Mouse (Mus musculus) CH12.LX (cell line): ENCODE results near the gene Yipf7. TPM values are rescaled to one million over a fixed set of nuclear protein-coding genes. Genes with fewer than 3 reads are reported as not detected.

ENCODE experiments used
- DNase-seq: peaks from one replicate; pipeline ENCODE4 v3.0.0-alpha.2; 2013; ENCODE audit errors: extremely low read depth
- H3K27ac ChIP-seq: 2 replicates; pipeline ENCODE4 v1.5.1; 2012; ENCODE audit warnings: low read depth, mild to moderate bottlenecking, control low read depth, moderate library complexity; ENCODE audit not compliant: insufficient read depth
- H3K27me3 ChIP-seq: replicated peaks from 2 replicates; pipeline ENCODE3; 2012; ENCODE audit warnings: inconsistent platforms
- H3K36me3 ChIP-seq, 2 experiments: replicated peaks in 1 of 2; 2 replicates each; pipeline versions ENCODE3 to v1.6.1; 2012; ENCODE audit warnings: inconsistent platforms in 1 of 2, low read length in 1 of 2, mild to moderate bottlenecking in 1 of 2, mixed read lengths in 1 of 2, moderate library complexity in 1 of 2; ENCODE audit not compliant: control insufficient read depth in 1 of 2, insufficient read depth in 1 of 2
- H3K4me1 ChIP-seq, 2 experiments: 2 replicates each; pipeline ENCODE4 v1.6.1; 2012; ENCODE audit warnings: inconsistent platforms in 1 of 2, moderate library complexity in 1 of 2; ENCODE audit not compliant: insufficient read depth in 2 of 2, control insufficient read depth in 1 of 2
- H3K4me2 ChIP-seq: 2 replicates; pipeline ENCODE4 v1.6.1; 2012; ENCODE audit warnings: low read depth, mild to moderate bottlenecking, control low read depth; ENCODE audit not compliant: poor library complexity, insufficient read depth, severe bottlenecking
- H3K4me3 ChIP-seq, 3 experiments: fragments of 150-350 bp in 1 of 3; sonication (generic) in 1 of 3; replicated peaks in 1 of 3; 2 replicates each; pipeline versions ENCODE3 to v1.5.1; 2011 to 2012; ENCODE audit warnings: low read depth in 2 of 3, low read length in 2 of 3, mild to moderate bottlenecking in 2 of 3, moderate library complexity in 2 of 3, control low read depth in 1 of 3, improper control_type of control experiment in 1 of 3, inconsistent platforms in 1 of 3, mixed read lengths in 1 of 3; ENCODE audit not compliant: poor library complexity in 1 of 3
- H3K79me2 ChIP-seq: replicated peaks from 2 replicates; pipeline ENCODE4 v1.6.1; 2012; ENCODE audit warnings: mild to moderate bottlenecking, moderate library complexity; ENCODE audit not compliant: control insufficient read depth, poor library complexity, insufficient read depth, severe bottlenecking; ENCODE audit errors: extremely low read depth
- H3K9ac ChIP-seq: 2 replicates; pipeline ENCODE4 v1.6.1; 2012; ENCODE audit warnings: low read depth, mild to moderate bottlenecking, control low read depth, moderate library complexity; ENCODE audit not compliant: insufficient read depth
- H3K9me3 ChIP-seq: replicated peaks from 2 replicates; pipeline ENCODE3; 2012; ENCODE audit warnings: low read length, inconsistent platforms, mixed read lengths
- BHLHE40 ChIP-seq: IDR thresholded peaks from 2 replicates; pipeline ENCODE4 v1.6.1; 2011; ENCODE audit warnings: mild to moderate bottlenecking, low read depth, low read length, improper control_type of control experiment
- CHD1 ChIP-seq: IDR thresholded peaks from 2 replicates; pipeline ENCODE4 v1.6.1; 2012; ENCODE audit warnings: low read depth, low read length, improper control_type of control experiment, inconsistent platforms
- CHD2 ChIP-seq: IDR thresholded peaks from 2 replicates; pipeline ENCODE4 v1.6.1; 2011; ENCODE audit warnings: low read length, improper control_type of control experiment
- CTCF ChIP-seq, 2 experiments: IDR thresholded peaks in 1 of 2; conservative IDR thresholded peaks in 1 of 2; 2 replicates each; pipeline ENCODE4 v1.5.1; 2011 to 2012; ENCODE audit warnings: low read depth in 2 of 2, low read length in 2 of 2, improper control_type of control experiment in 1 of 2, inconsistent platforms in 1 of 2, mild to moderate bottlenecking in 1 of 2, moderate library complexity in 1 of 2
- E2F4 ChIP-seq: IDR thresholded peaks from 2 replicates; pipeline ENCODE4 v1.6.1; 2011; ENCODE audit warnings: low read depth, low read length, improper control_type of control experiment; ENCODE audit not compliant: insufficient replicate concordance
- ELF1 ChIP-seq: IDR thresholded peaks from 2 replicates; pipeline ENCODE4 v1.6.1; 2014; ENCODE audit warnings: low read depth, mild to moderate bottlenecking, inconsistent platforms, low read length, improper control_type of control experiment
- EP300 ChIP-seq: IDR thresholded peaks from 2 replicates; pipeline ENCODE4 v1.6.1; 2011; ENCODE audit warnings: low read length, improper control_type of control experiment
- ETS1 ChIP-seq: conservative IDR thresholded peaks from 2 replicates; pipeline ENCODE4 v1.6.1; 2012; ENCODE audit warnings: low read depth, mild to moderate bottlenecking, inconsistent platforms, low read length, improper control_type of control experiment, moderate library complexity
- GABPA ChIP-seq: IDR thresholded peaks from 2 replicates; pipeline ENCODE4 v1.6.1; 2012; ENCODE audit warnings: low read depth, low read length, improper control_type of control experiment, inconsistent platforms; ENCODE audit not compliant: insufficient replicate concordance
- HCFC1 ChIP-seq: IDR thresholded peaks from 2 replicates; pipeline ENCODE4 v1.6.1; 2012; ENCODE audit warnings: low read depth, mild to moderate bottlenecking, inconsistent platforms, low read length, improper control_type of control experiment
- IRF4 ChIP-seq: IDR thresholded peaks from 2 replicates; pipeline ENCODE4 v1.6.1; 2014; ENCODE audit warnings: low read depth, mild to moderate bottlenecking, inconsistent platforms, low read length, improper control_type of control experiment
- JUN ChIP-seq: IDR thresholded peaks from 2 replicates; pipeline ENCODE4 v1.6.1; 2011; ENCODE audit warnings: low read depth, mild to moderate bottlenecking, low read length, improper control_type of control experiment, moderate library complexity; ENCODE audit not compliant: insufficient read depth
- JUND ChIP-seq: conservative IDR thresholded peaks from 2 replicates; pipeline ENCODE4 v1.6.1; 2011; ENCODE audit warnings: low read depth, low read length, improper control_type of control experiment
- KAT2A ChIP-seq: IDR thresholded peaks from 2 replicates; pipeline ENCODE4 v1.6.1; 2012; ENCODE audit warnings: low read length, improper control_type of control experiment, inconsistent platforms; ENCODE audit not compliant: insufficient replicate concordance
- MAX ChIP-seq: IDR thresholded peaks from 2 replicates; pipeline ENCODE4 v1.6.1; 2011; ENCODE audit warnings: low read length, improper control_type of control experiment
- MEF2A ChIP-seq: IDR thresholded peaks from 2 replicates; pipeline ENCODE4 v1.6.1; 2014; ENCODE audit warnings: low read depth, mild to moderate bottlenecking, inconsistent platforms, low read length, improper control_type of control experiment, borderline replicate concordance
- NELFE ChIP-seq: IDR thresholded peaks from 2 replicates; pipeline ENCODE4 v1.6.1; 2011; ENCODE audit warnings: low read depth, low read length, improper control_type of control experiment
- NRF1 ChIP-seq: IDR thresholded peaks from 2 replicates; pipeline ENCODE4 v1.6.1; 2014; ENCODE audit warnings: low read depth, mild to moderate bottlenecking, inconsistent platforms, low read length, improper control_type of control experiment, moderate library complexity
- PAX5 ChIP-seq: IDR thresholded peaks from 2 replicates; pipeline ENCODE4 v1.6.1; 2012; ENCODE audit warnings: low read length, inconsistent platforms, mixed read lengths
- POLR2A ChIP-seq: IDR thresholded peaks from 2 replicates; pipeline ENCODE4 v1.6.1; 2011; ENCODE audit warnings: low read depth, mild to moderate bottlenecking, improper control_type of control experiment, low read length
- POLR2AphosphoS2 ChIP-seq: IDR thresholded peaks from 2 replicates; pipeline ENCODE4 v1.6.1; 2011; ENCODE audit warnings: low read depth, low read length, improper control_type of control experiment
- RAD21 ChIP-seq: IDR thresholded peaks from 2 replicates; pipeline ENCODE4 v1.6.1; 2011; ENCODE audit warnings: low read depth, mild to moderate bottlenecking, low read length, improper control_type of control experiment, moderate library complexity
- RCOR1 ChIP-seq: conservative IDR thresholded peaks from 2 replicates; pipeline ENCODE4 v1.6.1; 2012; ENCODE audit warnings: low read depth, mild to moderate bottlenecking, inconsistent platforms, low read length, improper control_type of control experiment
- TBP ChIP-seq: conservative IDR thresholded peaks from 2 replicates; pipeline ENCODE4 v1.6.1; 2011; ENCODE audit warnings: low read depth, low read length, improper control_type of control experiment
- TCF12 ChIP-seq: IDR thresholded peaks from 2 replicates; pipeline ENCODE4 v1.6.1; 2014; ENCODE audit warnings: low read depth, mild to moderate bottlenecking, inconsistent platforms, low read length, improper control_type of control experiment
- USF1 ChIP-seq: IDR thresholded peaks from 2 replicates; pipeline ENCODE4 v1.6.1; 2014; ENCODE audit warnings: low read depth, mild to moderate bottlenecking, inconsistent platforms, low read length, improper control_type of control experiment
- USF2 ChIP-seq: conservative IDR thresholded peaks from 2 replicates; pipeline ENCODE4 v1.6.1; 2011; ENCODE audit warnings: low read depth, low read length, improper control_type of control experiment
- ZC3H11A ChIP-seq: IDR thresholded peaks from 2 replicates; pipeline ENCODE4 v1.6.1; 2012; ENCODE audit warnings: low read depth, mild to moderate bottlenecking, inconsistent platforms, low read length, improper control_type of control experiment
- ZKSCAN1 ChIP-seq: IDR thresholded peaks from 2 replicates; pipeline ENCODE4 v1.6.1; 2012; ENCODE audit warnings: low read depth, inconsistent platforms, low read length, improper control_type of control experiment, borderline replicate concordance
- ZNF384 ChIP-seq: IDR thresholded peaks from 2 replicates; pipeline ENCODE4 v1.6.1; 2012; ENCODE audit warnings: low read depth, low read length, improper control_type of control experiment, inconsistent platforms
- dilution Hi-C: fragments of 300-500 bp; cut with MboI; formaldehyde crosslinking; loops from 2 replicates; pipeline ENCODE4 v1.14.3; 2020; ENCODE audit warnings: low sequenced_read_pairs; ENCODE audit not compliant: extremely low pct_unique_long_range_greater_than_20kb, extremely low pct_ligation_motif_present
- in situ Hi-C: fragments of 300-500 bp; cut with MboI; formaldehyde crosslinking; loops from 3 replicates; pipeline ENCODE4 v1.14.3; 2019; ENCODE audit warnings: low sequenced_read_pairs, low pct_ligation_motif_present, low pct_unique_long_range_greater_than_20kb, mixed read lengths
- polyA plus RNA-seq: library from polyadenylated mRNA; unstranded; fragments of >175 nt; gene quantifications from 2 replicates; pipeline ENCODE4 v1.2.1, GENCODE M21; 2012; ENCODE audit warnings: low read depth; ENCODE audit not compliant: insufficient read length
- total RNA-seq, 2 experiments: library from RNA; depleted of rRNA; stranded (reverse); fragments of 300-350 nt in 1 of 2; fragments of >200 nt in 1 of 2; gene quantifications; 2 replicates each; pipeline ENCODE4 v1.2.3; 2012 to 2014

The Yipf7 gene
- total RNA-seq (2012; rRNA removed): not detected in 2 replicates
- 0.26 TPM in 1 of 2 replicates, not detected in the other for total RNA-seq (2014; rRNA removed)
- 0.44 TPM in 1 of 2 replicates, not detected in the other for polyA plus RNA-seq

GRCm38 (mm10) chr5:69542489-69542888, at the start of gene Yipf7:
Gene Yipf7 (minus strand): TSS chr5:69542648.
- no peak within 1 kb of the TSS for H3K4me3 ChIP-seq
- no peaks in the 10 kb centered on the region for H3K79me2 ChIP-seq
- no peaks in the 10 kb centered on the region for H3K4me1 ChIP-seq
- H3K27ac ChIP-seq: no peak within 1 kb of the TSS
- no peak within 1 kb of the TSS for H3K9ac ChIP-seq
- dilution Hi-C loops (no loop called here), in situ Hi-C loops (no loop called here)
- DNase-seq: no peak
- peak within 1 kb of the TSS; percentile 50; the same call in 1 of the 2 replicates for H3K4me2 ChIP-seq
- no peaks in the 10 kb centered on the region for H3K27me3 ChIP-seq
- no peaks in the 10 kb centered on the region for H3K9me3 ChIP-seq
- no peaks in the 10 kb centered on the region for H3K36me3 ChIP-seq
- TF ChIP-seq ZNF384 (no peak), MEF2A (peak; percentile 50; the same call in 1 of the 2 replicates)
- TF ChIP-seq, all 38 proteins: peak for 1

GRCm38 (mm10) chr5:69591640-69592461, 49.4 kb upstream of the Yipf7 start, which contains the start of gene Gnpda2:
Gene Gnpda2 (minus strand): TSS chr5:69592340.
- peak; percentile 77 for DNase-seq
- Histone ChIP-seq H3K9me3 (no peaks in the 10 kb centered on the region), H3K9ac (peak within 1 kb of the TSS; percentile 30), H3K36me3 (peaks cover 6 to 12% of the 10 kb centered on the region in 2 experiments), H3K4me3 (peak within 1 kb of the TSS; percentile 34 to 78 (median 66)), H3K79me2 (peaks cover 2% of the 10 kb centered on the region; the same call in 1 of the 2 replicates), H3K27ac (no peak within 1 kb of the TSS), H3K27me3 (no peaks in the 10 kb centered on the region), H3K4me1 (no peaks in the 10 kb centered on the region), H3K4me2 (peak within 1 kb of the TSS; percentile 50)
- dilution Hi-C loops (no loop called here), in situ Hi-C loops (no loop called here)
- TF ChIP-seq GABPA: no peak
- TF ChIP-seq TBP: 0 out of 2 replicates have a peak, but pooled peaks have one; percentile 53
- TF ChIP-seq BHLHE40: no peak
- no peak for TF ChIP-seq IRF4
- no peak for TF ChIP-seq JUND
- TF ChIP-seq CTCF (conservative IDR thresholded peaks at IDR 0.05 in 1 of 2, IDR thresholded peaks at IDR 0.05 in 1 of 2; ENCODE audit: low read depth in 2 of 2, low read length in 2 of 2): no peak; a peak in 1 of 4 replicates
- TF ChIP-seq HCFC1: peak; percentile 62
- no peak for TF ChIP-seq CHD2
- TF ChIP-seq POLR2AphosphoS2: no peak
- no peak for TF ChIP-seq ZNF384
- TF ChIP-seq RAD21: no peak
- TF ChIP-seq ETS1: no peak
- no peak for TF ChIP-seq KAT2A
- TF ChIP-seq JUN: no peak
- no peak for TF ChIP-seq ZC3H11A
- peak; percentile 94 for TF ChIP-seq NRF1
- no peak for TF ChIP-seq CHD1
- no peak for TF ChIP-seq USF1
- peak; percentile 63; the same call in 1 of the 2 replicates for TF ChIP-seq TCF12
- no peak for TF ChIP-seq EP300
- peak; percentile 82 for TF ChIP-seq ELF1
- TF ChIP-seq PAX5: no peak
- TF ChIP-seq RCOR1: no peak
- TF ChIP-seq POLR2A: peak; percentile 67; the same call in 1 of the 2 replicates
- no peak for TF ChIP-seq ZKSCAN1
- no peak for TF ChIP-seq E2F4
- no peak for TF ChIP-seq USF2
- no peak for TF ChIP-seq MEF2A
- TF ChIP-seq MAX: no peak
- TF ChIP-seq NELFE: peak; percentile 74
